Mouse (Mus musculus) left cerebral cortex, postnatal 14 days (tissue): ENCODE results near the gene Arhgdia. TPM values are rescaled to one million over a fixed set of nuclear protein-coding genes. Genes with fewer than 3 reads are reported as not detected.
A peak's percentile ranks its signal among the peaks of the same experiment; 100 is the strongest.
"Not testable (repeated sequence)": the region's sequence is repeated elsewhere in the genome, so short reads cannot be mapped to it uniquely, and the experiment has no call there.

Experiments
- DNase-seq, 2 experiments: peaks; one replicate each; pipeline ENCODE4 v3.0.0; 2021 to 2022; ENCODE audit warnings: low spot score in 2 of 2, mixed read lengths in 1 of 2
- intact Hi-C: fragments of 180-260 bp; cut with DNase I; formaldehyde crosslinking; loops from one replicate; pipeline ENCODE4 v1.15.1; 2025
- total RNA-seq, 2 experiments: library from RNA; stranded (reverse); gene quantifications; 2 replicates each; pipeline ENCODE4 v1.2.3; 2021

Gene Arhgdia
- total RNA-seq, 2 experiments from 2014 or later: 397 to 401 TPM

DNA sequence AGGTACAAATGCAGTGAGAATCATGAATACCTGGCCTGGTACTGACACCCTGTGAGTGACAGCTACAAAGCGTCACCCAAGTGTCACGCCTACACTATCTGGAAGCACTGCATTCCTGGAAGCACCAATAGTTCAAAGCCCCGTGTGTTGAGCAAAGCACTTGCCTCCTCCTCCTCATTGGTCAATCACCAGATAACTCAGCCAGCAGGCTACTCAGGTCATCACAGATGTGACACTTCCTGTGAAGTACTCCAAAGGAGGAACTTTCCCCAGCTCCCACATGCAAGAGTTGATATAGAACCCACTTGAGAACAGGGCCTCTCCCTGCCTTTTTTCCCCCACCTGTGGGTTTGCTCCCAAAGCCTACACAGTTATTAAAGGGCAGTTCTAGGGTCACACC is 10.3 kb downstream of the Arhgdia start:
- DNase-seq: no peak
- intact Hi-C loops: loop anchor here (5.0 kb wide), 1 partner anchor 54 kb away; no protein-coding TSS in a partner anchor

DNA sequence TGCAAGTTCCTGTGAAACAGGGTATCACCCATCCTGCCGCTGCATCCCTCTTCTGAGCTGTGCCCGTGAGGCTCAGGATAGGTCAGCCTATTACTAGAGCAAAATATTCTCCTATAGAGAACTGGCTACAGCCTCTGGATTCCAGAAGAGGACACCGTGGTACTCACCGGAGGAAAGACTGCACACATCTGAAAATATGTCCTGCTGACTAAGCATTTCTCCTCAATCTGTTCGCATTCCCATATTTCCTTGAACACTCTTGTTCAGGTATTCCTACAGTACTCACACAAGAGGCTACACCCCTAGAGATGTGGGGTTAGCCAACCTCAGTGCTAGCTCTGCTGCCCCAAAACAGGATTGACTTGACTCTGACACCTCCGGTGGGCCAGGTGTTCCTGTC is 13.1 kb downstream of the Arhgdia start:
- intact Hi-C loops: no loop called here
- no peak for DNase-seq

DNA sequence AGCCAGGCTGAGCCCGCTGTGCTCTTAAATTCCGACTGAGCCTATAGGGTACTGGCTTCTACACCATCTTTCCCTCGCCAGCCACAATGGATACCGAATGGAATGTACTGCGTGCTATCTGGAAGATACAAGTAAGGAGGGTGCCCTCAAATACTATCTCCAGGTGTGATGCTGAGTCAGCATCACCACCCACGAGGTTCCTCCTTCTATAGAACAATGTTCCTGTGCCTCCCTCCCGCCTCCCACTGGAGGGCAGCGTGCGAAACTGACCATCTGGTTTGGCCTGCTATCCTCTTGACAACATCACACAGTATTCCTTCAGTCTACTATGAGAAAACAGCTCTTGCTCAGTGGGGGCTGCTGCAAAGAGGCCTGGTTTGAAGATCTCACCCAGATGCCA is 16.3 kb downstream of the Arhgdia start:
- no peak for DNase-seq

DNA sequence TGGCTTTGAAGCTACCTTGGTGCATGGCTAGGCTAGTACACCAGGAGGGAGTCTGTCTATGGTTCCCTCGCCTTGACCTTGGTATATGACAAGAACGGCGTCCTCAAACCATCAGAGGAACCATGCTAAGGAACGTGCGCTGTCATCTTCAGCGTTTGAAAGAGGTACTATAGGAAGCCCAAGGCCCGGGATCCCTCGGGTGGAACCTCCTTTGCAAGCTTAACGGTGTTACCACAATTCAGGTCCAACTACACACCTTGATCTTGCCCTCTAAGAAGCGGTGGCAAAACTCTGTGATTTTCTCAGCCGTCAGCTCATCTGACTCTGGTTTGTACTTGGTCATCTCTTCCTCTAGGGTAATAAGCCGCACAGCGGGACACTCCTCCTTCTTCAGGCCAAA is 18.5 kb downstream of the Arhgdia start:
- DNase-seq: no peak
- intact Hi-C loops: no loop called here

More for the DNA sequence above, 16.3 kb downstream of the Arhgdia start:
- intact Hi-C loops: no loop called here

DNA sequence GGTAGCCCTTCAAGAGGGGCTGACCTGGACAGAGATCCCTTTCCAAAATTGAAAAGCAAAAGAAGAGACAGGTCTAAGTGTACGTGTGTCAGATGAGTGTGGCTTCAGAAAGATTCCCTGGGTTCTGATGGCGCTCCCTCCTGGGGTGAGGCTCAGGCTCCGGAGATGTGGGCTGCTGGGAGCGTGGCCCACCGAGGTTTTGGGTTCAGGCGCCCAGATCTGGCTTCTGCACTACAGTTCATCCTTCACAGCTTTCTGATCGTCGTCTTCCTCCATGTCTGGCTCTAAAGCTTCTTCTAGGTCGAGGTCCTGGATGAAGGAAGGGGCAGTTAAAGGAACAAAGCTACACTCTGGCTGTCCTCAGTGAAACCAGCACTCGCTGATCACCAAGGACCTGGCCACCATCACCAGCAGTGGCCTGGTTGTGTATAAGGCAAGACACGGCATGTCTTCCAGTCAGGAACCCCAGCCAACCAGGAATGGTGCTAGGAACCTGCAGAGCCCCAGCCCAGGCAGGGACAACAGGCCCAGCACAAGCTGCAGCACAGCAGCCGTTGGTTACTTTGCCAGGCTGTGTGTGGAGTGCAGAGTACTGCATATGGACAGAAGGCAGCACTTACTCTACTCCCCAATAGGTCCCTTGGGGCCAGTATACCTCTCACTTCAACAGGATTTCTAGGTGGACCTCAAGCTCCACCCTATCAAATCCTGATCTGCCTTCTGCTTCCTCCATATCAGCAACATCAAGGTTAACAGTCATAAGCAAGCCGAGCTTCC is 20.3 kb downstream of the Arhgdia start:
- intact Hi-C loops: no loop called here
- no peak for DNase-seq

DNA sequence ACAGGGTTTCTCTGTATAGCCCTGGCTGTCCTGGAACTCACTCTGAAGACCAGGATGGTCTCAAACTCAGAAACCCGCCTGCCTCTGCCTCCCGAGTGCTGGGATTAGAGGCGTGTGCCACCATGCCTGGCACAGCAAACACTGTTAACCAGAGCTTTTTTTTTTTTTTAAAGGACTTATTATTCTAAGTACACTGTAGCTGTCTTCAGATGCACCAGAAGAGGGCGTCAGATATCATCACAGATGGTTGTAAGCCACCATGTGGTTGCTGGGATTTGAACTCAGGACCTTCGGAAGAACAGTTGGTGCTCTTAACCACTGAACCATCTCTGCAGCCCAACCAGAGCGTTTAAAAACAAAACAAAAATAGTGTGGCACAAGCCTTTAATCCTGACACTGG is 22.6 kb downstream of the Arhgdia start:
- not testable (repeated sequence) for DNase-seq

DNA sequence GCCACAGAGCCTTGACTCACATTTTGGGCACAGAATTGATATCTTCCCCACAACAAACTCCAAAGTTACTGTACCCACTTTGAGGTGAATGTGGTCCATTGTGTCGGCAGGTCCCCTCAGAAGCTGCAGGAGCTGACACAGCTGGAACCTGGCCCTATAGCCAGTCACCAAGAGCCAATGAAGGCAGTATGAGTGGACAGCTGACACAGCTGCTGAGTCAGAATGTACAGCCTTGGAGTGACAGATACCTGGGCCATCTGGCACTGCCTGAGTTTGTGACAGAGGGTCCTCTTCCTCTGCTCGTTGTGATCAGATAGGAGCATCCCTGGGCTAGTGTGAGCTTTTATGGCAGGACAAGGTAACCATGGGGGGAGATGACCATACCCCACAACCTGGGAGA is 26.2 kb downstream of the Arhgdia start:
- no peak for DNase-seq
- intact Hi-C loops: no loop called here

More for the DNA sequence above, 22.6 kb downstream of the Arhgdia start:
- intact Hi-C loops: not testable (repeated sequence)

DNA sequence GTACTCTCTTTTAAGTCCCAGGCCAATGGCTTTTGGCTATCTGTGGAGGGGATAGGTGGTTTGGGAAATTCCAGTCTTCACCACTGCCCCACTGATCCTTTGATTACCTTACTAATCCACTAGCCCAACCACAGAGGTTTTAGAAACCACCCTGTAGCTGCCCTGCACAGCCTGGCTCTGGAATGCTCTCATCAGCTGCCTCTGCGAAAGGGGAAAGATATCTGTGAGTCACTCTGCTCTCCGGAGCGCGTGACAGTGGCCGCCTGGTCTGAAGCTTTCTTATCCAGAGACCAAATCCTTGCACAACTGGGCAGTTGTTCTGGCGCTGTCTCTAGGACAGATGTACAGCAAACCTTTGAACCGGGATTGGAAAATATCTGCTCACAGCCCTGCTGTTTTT is 26.6 kb downstream of the Arhgdia start:
- intact Hi-C loops: no loop called here
- no peak for DNase-seq

DNA sequence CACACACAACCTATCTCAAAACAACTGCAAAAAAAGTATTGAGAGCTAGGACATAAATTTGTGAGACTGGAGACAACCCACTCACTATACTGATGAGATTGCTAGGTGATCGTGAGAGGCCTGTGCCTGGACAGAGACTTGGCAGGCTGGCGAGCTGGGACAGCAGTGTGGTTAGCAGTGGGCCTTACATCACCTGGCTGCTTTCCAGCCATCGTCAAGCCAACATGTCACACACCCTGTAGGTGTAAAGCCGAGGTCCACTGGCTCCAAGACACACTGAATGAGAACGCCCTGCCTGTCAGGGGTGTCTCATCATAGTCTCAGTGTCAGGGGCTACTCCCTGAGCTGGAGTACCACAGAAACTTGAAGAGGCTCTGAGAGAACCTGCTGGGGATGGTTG is 28.7 kb downstream of the Arhgdia start:
- no peak for DNase-seq
- intact Hi-C loops: no loop called here

DNA sequence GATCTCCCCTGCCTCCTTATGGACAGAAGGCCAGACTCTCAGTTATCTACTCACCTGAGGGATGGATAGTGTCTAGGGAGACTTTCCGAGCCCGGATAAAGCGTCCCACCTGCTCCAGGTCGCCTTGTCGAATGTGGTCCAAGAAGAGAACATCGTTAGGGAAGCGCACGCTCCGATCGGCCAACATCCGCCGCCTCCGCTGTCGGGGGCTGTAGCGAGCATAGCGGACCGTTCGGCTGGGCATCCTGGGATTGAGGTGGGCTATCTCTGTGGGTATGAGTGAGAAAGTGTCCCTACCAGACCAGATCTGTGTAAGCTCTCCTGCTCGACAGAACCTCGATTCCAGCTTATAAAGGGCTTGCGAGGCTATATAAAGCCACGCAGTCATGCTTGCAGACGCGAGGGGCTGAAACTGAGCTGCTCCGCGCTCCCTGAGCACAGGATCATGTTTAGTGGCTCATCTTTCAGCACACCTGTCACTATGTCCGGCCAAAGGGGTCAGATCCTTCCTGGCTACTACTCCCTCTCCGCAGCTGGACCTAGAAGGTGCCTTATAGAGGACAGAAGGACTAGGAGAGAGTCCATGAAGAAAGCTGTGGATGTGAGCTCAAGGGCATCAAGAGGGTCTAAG is 30.5 kb downstream of the Arhgdia start, which contains the start of gene Ppp1r27:
Gene Ppp1r27, minus strand, starts transcription at position 323 of the 631 bp plus-strand sequence.
- intact Hi-C loops: no loop called here

DNA sequence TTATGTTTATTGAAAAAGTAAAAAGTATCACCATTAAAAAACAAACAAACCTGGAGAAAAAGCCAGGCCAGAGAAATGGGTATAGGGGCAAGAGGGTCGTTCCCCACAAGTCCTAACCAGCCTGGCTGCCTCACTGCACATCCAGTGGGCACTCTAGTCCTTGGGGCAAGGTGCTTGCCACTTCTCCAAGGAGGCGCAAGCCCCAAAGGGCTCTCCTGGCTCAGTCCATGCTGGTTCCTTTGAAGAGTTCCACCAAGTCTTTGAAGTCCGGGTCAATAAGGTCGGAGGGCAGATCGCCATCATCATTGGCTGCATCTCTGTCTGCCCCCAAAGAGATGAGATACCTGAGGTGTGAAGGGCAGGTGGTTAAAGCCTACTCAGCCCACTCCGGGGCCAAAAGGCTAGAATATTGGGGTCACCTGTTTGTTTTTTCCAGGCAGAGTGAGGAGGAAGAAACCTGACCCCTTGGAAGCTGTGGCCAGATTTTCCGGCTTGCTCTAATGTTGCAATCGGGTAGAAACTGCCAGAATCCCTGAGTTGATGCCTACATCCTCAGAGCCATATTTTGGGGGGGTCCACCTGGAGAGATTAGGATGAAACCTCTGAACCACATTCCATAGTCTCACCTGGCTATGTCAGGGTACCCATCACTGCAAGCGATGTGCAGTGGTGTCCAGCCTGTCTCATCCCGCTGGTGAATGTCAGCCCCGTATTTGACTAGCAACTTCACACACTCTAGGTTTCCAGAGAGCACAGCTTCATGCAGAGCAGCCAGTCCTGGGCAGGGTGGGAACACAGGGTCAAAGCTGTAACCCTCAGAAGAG is 31.2 kb downstream of the Arhgdia start:
- intact Hi-C loops: no loop called here

More for the DNA sequence above, 30.5 kb downstream of the Arhgdia start, which contains the start of gene Ppp1r27:
- no peak for DNase-seq

DNA sequence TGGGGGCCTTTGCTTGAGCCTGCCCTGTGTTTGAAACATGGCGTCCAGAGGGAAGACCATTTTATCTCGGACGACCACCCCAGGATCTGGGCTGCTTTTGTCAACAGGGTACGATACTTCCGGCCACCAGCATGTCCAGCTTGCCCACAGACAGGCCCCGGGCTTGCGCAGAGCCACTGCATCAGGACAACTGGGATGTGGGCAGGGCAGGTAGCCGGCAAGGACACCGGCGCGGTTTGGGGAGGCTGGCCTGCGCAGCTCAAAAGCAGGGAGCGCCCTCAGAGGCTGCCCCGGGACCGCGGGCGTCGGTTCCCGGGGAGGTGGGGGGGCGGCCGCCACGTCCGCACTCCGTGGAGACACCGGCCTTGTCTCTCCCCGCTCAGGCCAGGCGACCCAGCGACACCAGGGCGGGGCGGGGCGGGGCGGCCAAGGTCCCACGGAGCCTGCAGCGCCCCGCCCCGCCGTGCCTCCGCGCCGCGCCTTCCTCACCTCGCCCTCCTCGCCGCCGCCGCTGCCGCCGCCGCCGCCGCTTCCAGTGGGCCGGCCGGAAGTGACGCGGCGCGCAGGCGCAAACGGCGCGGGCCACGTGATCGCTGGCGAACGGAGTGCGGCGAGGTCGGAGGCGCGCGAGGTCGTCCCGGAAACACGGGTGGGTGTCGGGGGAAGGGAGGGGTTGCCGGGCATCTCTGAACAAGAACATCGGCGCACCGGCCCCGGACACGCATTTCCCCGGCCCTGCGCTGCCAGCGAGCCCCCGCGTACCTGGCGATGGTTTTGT is 32.1 kb downstream of the Arhgdia start, which contains the start of gene Mcrip1:
Gene Mcrip1, minus strand, starts transcription at position 560 of the 778 bp plus-strand sequence.
- DNase-seq: peak; percentile 91 to 95
- intact Hi-C loops: no loop called here

More for the DNA sequence above, 31.2 kb downstream of the Arhgdia start:
- DNase-seq: no peak

DNA sequence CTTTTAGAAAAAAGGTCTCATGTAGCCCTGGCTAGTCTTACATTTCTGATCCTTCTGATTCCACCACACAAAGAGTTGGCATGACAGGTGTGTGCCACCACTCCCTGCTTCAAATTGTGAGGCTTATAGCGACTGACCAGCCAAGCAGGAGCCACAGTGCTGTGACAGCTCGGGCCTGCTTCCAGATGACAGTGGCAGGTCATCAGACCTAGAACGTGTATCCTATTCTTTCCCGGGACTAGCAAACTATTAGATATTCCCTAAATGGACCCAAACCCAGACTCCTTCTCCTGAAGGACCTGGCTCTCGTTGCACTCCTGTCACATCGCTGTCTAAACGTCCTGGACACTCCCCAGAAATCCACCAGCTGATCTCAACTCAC is 32.6 kb downstream of the Arhgdia start:
- intact Hi-C loops: no loop called here
- no peak for DNase-seq

DNA sequence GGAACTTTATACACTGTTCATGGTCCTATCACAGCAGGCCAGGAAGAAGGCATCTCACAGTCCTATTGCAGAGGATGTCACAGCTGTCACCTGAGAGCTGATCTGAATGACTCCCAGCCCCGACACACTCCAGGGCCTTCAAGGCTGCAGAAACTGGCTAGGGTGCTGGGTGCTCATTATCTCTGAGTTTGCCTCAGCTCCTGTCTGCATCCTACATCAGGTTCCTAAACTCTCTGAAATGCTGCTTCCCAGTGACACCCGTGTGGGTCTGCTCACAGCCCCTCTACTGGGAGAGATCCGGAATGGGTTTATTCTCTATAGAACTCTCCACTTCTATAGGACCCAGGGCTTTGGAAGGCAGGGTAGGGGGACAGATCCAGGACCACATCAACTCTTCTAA is 33.2 kb downstream of the Arhgdia start:
- DNase-seq: no peak
- intact Hi-C loops: no loop called here

DNA sequence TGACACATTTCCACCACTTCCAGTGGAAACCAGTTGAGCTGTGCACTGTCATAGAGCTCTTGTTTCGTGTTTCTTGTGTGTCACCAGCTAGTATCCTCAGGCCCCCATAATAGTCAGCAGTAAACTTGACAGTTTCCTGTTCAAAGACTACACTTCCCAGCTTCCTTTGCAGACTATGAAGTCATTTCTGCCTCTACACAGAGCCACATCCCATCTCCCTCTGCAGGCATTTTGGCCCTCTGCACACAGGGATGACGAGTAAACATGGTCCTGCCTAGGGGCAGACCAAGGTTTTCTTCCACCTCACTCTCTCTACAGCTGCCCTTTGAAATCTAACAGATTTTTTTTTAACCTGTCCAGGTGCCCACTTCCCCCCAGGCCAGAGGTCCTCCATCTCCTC is 34.0 kb downstream of the Arhgdia start:
- intact Hi-C loops: no loop called here
- peak in 1 of 2 experiments; percentile 25 for DNase-seq

DNA sequence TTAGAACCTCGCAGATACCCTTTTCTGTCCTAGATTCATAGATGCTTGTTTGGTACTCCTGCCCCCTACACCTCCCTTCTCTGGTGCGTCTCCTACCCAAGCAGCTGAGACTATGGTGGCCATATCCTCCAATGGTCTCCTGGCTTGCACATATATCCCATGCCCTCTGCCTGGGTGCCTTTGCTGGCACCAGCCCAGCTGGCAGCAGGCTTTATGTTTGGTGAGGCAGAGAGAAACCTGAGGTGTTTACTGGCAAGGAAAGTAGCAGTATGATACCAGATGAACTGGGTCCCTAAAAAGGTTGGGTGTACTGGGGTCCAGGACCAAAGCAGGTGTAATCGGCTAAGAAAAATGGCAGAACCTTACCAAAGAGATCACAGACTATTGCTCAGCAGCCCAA is 35.5 kb downstream of the Arhgdia start:
- intact Hi-C loops: no loop called here

DNA sequence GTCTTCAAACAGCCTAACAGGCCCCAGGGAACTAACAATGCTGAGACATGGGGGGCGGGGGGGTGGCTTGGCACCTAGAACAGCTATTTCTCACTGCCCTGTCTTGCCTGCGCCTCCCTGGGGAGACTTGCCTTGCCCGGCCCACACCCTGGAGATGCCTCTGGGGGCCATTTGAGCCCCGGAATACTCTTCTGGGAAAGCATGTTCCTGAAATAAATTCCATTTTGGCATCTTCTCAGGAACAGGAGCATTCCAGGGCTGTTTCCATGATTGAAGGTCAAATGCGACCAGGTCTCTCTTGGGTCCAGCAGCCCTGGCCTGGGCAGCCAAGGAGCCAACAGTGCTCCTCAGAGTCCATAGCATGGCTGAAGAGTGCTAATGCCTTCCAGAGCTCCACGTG is 39.0 kb downstream of the Arhgdia start:
- no peak for DNase-seq
- intact Hi-C loops: no loop called here

More for the DNA sequence above, 35.5 kb downstream of the Arhgdia start:
- DNase-seq: no peak

DNA sequence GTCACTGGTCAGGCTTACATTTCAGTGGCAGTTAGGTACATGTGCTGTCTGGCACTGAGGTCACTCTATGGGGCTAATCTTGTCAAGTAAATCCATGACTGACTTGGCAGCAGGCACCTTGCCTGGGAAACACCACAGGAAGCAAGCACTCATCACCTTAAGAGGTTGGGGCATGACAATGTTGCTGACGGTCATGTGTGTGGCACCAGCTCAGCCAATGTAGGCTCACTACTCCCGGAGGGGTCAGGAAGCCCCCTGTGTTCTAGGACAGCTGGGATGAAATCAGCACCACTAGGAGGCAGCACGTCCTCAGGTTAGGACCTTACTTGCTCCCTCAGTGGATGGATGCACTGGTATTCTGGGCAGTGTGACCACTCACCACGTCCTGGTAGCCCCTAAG is 39.5 kb downstream of the Arhgdia start:
- DNase-seq: no peak
- intact Hi-C loops: no loop called here

DNA sequence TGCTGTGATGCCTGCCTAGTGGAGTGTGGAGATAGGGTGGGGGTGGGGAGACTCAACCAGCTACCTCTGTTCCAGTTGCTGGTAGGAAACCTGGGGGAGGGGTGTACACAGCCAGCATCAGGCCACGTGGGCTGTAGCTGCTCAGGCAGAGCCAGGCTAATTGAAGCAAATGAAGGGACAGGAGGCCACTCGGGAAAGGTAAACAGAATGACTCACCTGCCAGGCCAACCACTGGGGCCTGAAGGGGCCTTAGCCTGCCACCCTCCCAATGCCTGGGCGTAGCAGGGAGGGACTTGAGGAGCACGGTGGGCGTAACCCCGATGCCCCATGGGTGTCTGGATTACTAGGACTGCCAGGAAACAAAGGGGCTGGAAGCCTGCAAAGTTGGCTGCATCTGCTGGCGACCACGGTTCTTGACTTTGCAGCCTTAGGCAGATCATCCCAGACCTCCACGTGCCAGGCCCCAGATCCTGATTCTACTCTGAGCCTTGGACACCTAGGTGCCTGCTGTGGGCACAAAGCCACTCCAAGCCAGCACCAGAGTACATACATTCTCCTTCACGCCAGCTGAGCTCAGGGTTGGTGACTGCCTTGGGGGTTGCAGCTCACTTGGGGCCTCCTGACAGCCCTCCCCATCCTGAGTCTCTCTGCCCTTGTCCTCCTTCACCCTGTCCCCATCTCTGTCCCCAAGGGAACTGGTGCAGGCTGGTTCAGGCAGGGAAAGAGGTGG is 42.0 kb downstream of the Arhgdia start:
- DNase-seq: no peak
- intact Hi-C loops: no loop called here
